In the genomic region with DNA sequence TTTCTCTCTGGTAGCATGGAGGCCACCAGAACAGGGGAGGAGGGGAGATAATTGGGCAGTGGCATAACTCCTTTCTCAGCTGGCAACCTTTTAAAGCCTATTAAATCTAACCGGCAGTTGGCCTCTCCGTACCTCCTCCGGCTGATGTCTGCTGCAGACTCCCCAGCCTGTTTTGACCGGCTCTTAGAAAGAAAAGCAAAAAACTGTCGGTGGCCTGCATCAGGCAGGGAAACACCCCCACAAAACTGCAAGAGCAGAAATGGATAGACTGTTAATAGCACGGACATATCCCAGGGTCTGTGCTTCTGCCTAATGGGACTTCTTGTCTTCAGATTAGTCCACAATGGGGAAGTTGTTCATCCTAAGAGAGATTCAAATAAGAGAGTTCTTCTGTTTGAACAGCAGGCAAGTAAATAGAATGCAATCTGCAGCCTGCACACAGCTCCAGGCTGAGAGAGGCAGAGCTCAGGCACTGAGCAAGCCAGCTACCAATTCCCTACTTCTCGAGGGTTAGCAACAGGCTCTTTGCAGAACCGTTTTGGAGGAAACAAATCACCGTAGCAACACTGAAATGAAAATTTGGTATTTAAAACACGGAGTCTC, we compare ENCODE assay signal across 8 mouse cellular contexts. TPM values are rescaled to one million over a fixed set of nuclear protein-coding genes. Genes with fewer than 3 reads are reported as not detected.
DNase-seq lines count a peak whose midpoint lies in the region; ATAC-seq and TF ChIP-seq lines count a peak whose summit lies in the region.

No protein-coding gene starts in this region.

- 0 out of 2 replicates have a peak, but pooled peaks have one; percentile 12 for ATAC-seq in liver, embryonic 11.5 days (replicated peaks; ENCODE audit: low FRiP score)
- ATAC-seq in forebrain, embryonic 16.5 days = peak; percentile 84
- peak; percentile 88 for ATAC-seq in midbrain, postnatal 0 days (ENCODE audit: low FRiP score)

- no peaks in the 10 kb centered on the region for H3K9me3 ChIP-seq in liver, embryonic 11.5 days (ENCODE audit: control insufficient read depth, low read length)
- H3K9me3 ChIP-seq in forebrain, embryonic 16.5 days (ENCODE audit: control insufficient read depth, low read length) = no peaks in the 10 kb centered on the region
- H3K9me3 ChIP-seq in midbrain, postnatal 0 days (ENCODE audit: low read length) = no peaks in the 10 kb centered on the region
- no peaks in the 10 kb centered on the region for H3K9me3 ChIP-seq in heart, embryonic 10.5 days

- no peak overlapping the region; the same call in 1 of the 2 replicates for H3K4me2 ChIP-seq in liver, embryonic 11.5 days
- peak overlapping the region; percentile 50 for H3K4me2 ChIP-seq in forebrain, embryonic 16.5 days (ENCODE audit: low read length)
- H3K4me2 ChIP-seq in midbrain, postnatal 0 days (ENCODE audit: low read depth, low read length, poor library complexity, severe bottlenecking) = peak overlapping the region; percentile 13; the same call in 1 of the 2 replicates

- peak; percentile 43 for DNase-seq in liver, embryonic 11.5 days (ENCODE audit: low spot score)
- no peak for DNase-seq in liver
- DNase-seq in left cerebral cortex, adult 11 months (ENCODE audit: low spot score) = peak; percentile 49
- DNase-seq in midbrain, postnatal 0 days (ENCODE audit: low spot score) = peak; percentile 73
- no peak for DNase-seq in adrenal gland, postnatal 25 days
- no peak for DNase-seq in adrenal gland, adult 18-20 months (ENCODE audit: low spot score in 2 of 2)
- no peak for DNase-seq in heart, embryonic 10.5 days (ENCODE audit: low spot score)

- H3K9ac ChIP-seq in liver, embryonic 11.5 days (ENCODE audit: low read depth, low read length) = no peak overlapping the region
- H3K9ac ChIP-seq in forebrain, embryonic 16.5 days (replicated peaks; ENCODE audit: low read depth, low read length) = peak overlapping the region; percentile 35
- H3K9ac ChIP-seq in midbrain, postnatal 0 days (replicated peaks; ENCODE audit: low read length, poor library complexity, severe bottlenecking) = no peak overlapping the region

- H3K27me3 ChIP-seq in liver, embryonic 11.5 days (replicated peaks; ENCODE audit: control insufficient read depth, insufficient read depth, low read length) = no peaks in the 10 kb centered on the region
- no peaks in the 10 kb centered on the region for H3K27me3 ChIP-seq in forebrain, embryonic 16.5 days (replicated peaks; ENCODE audit: control insufficient read depth, insufficient read depth, low read length)
- H3K27me3 ChIP-seq in midbrain, postnatal 0 days (ENCODE audit: insufficient read depth, low read length) = no peaks in the 10 kb centered on the region
- no peaks in the 10 kb centered on the region for H3K27me3 ChIP-seq in heart, embryonic 10.5 days (ENCODE audit: insufficient read depth, poor library complexity, severe bottlenecking)

- H3K27ac ChIP-seq in liver, embryonic 11.5 days (ENCODE audit: low read depth, low read length) = no peak overlapping the region
- peak overlapping the region; percentile 52 for H3K27ac ChIP-seq in forebrain, embryonic 16.5 days (ENCODE audit: low read length)
- H3K27ac ChIP-seq in midbrain, postnatal 0 days (ENCODE audit: low read depth, low read length) = peak overlapping the region; percentile 62
- no peak overlapping the region; the same call in 1 of the 2 replicates for H3K27ac ChIP-seq in heart, embryonic 10.5 days

- WGBS in liver, embryonic 11.5 days = 45% methylated on average over 10 of the region's 10 CpGs
- WGBS in forebrain, embryonic 16.5 days = 4% methylated on average over 10 of the region's 10 CpGs
- 8% methylated on average over 10 of the region's 10 CpGs for WGBS in midbrain, postnatal 0 days
- WGBS in heart, embryonic 10.5 days = 45% methylated on average over 10 of the region's 10 CpGs

- H3K4me3 ChIP-seq in liver, embryonic 11.5 days (ENCODE audit: low read depth, low read length) = no peak overlapping the region
- peak overlapping the region; percentile 18 for H3K4me3 ChIP-seq in forebrain, embryonic 16.5 days (replicated peaks; ENCODE audit: low read length)
- no peak overlapping the region for H3K4me3 ChIP-seq in midbrain, postnatal 0 days (ENCODE audit: low read depth, low read length)
- H3K4me3 ChIP-seq in heart, embryonic 10.5 days = no peak overlapping the region

- no peaks in the 10 kb centered on the region for H3K36me3 ChIP-seq in liver, embryonic 11.5 days (ENCODE audit: control insufficient read depth, insufficient read depth, low read length)
- no peaks in the 10 kb centered on the region for H3K36me3 ChIP-seq in forebrain, embryonic 16.5 days (ENCODE audit: control insufficient read depth, insufficient read depth)
- H3K36me3 ChIP-seq in midbrain, postnatal 0 days (ENCODE audit: insufficient read depth, low read length) = no peaks in the 10 kb centered on the region
- H3K36me3 ChIP-seq in heart, embryonic 10.5 days = no peaks in the 10 kb centered on the region

- no peak for TF ChIP-seq CTCF in midbrain, postnatal 0 days (IDR thresholded peaks at IDR 0.05)

- no peaks in the 10 kb centered on the region; the same call in 1 of the 2 replicates for H3K4me1 ChIP-seq in liver, embryonic 11.5 days (replicated peaks; ENCODE audit: control insufficient read depth, insufficient read depth, low read length)
- peaks cover 11% of the 10 kb centered on the region for H3K4me1 ChIP-seq in forebrain, embryonic 16.5 days (replicated peaks; ENCODE audit: control insufficient read depth, insufficient read depth, low read length)
- peaks cover 8% of the 10 kb centered on the region; the same call in 1 of the 2 replicates for H3K4me1 ChIP-seq in midbrain, postnatal 0 days (ENCODE audit: insufficient read depth, low read length)
- 0 out of 2 replicates have a peak, but pooled peaks cover 3% of the 10 kb centered on the region for H3K4me1 ChIP-seq in heart, embryonic 10.5 days

RNA-seq across cellular contexts. Expression of a gene that starts 55.7 kb away (rescaled TPM):
- 21.4 and 21.8 TPM in 2 replicates for polyA plus RNA-seq in liver, embryonic 11.5 days (2014; fragmentation: Nextera tagmentation; extraction: Ambion mirVana)
- polyA plus RNA-seq in forebrain, embryonic 16.5 days (2015; fragmentation: Nextera tagmentation; extraction: Ambion mirVana) = 10.0 and 10.5 TPM in 2 replicates
- total RNA-seq in midbrain, postnatal 0 days (2014; rRNA removed) = 13.2 and 17.4 TPM in 2 replicates
- 18.4 and 19.1 TPM in 2 replicates for polyA plus RNA-seq in midbrain, postnatal 0 days (2015; fragmentation: Nextera tagmentation; extraction: Ambion mirVana)
- total RNA-seq in adrenal gland, postnatal 25 days (2021) = 7.6 and 9.5 TPM in 2 replicates
- 1 to 10 TPM; 4.6 to 5.5 TPM for total RNA-seq in adrenal gland, adult 18-20 months (2021)
- polyA plus RNA-seq in heart, embryonic 10.5 days (2016; fragmentation: Nextera tagmentation; extraction: Ambion mirVana) = 10.8 and 15.4 TPM in 2 replicates

Comparison
In these comparisons a context has a peak if more than half of its experiments do, and no peak if none do; other contexts are left out.
1. DNase-seq: peak in liver, embryonic 11.5 days (single experiment), left cerebral cortex, adult 11 months (single experiment) and midbrain, postnatal 0 days (single experiment); none in liver (single experiment), adrenal gland, postnatal 25 days (single experiment), adrenal gland, adult 18-20 months (0 of 2) and heart, embryonic 10.5 days (single experiment).
2. ATAC-seq: peak in every context shown above with its lines; median percentile 88 in midbrain, postnatal 0 days; 84 in forebrain, embryonic 16.5 days; 12 in liver, embryonic 11.5 days.
3. H3K27ac ChIP-seq: peak in forebrain, embryonic 16.5 days (single experiment) and midbrain, postnatal 0 days (single experiment); none in liver, embryonic 11.5 days (single experiment) and heart, embryonic 10.5 days (single experiment).